Mouse (Mus musculus) neural tube, embryonic 15.5 days (tissue): ENCODE results near the gene Plekha3. TPM values are rescaled to one million over a fixed set of nuclear protein-coding genes. Genes with fewer than 3 reads are reported as not detected.

Source experiments
- ATAC-seq: fragments of 200-750 bp; cut with Nextera tagmentation; 2 replicates; pipeline ENCODE4 v1.8.0; 2017; ENCODE audit warnings: mild to moderate bottlenecking, moderate TSS enrichment, moderate library complexity; ENCODE audit not compliant: low FRiP score
- H3K27ac ChIP-seq: fragments of 300-500 bp; sonication (generic); replicated peaks from 2 replicates; pipeline ENCODE4 v1.5.1; 2015; ENCODE audit warnings: mild to moderate bottlenecking, inconsistent platforms
- H3K27me3 ChIP-seq: fragments of 300-500 bp; sonication (generic); replicated peaks from 2 replicates; pipeline ENCODE4 v1.6.1; 2015; ENCODE audit warnings: inconsistent platforms
- H3K36me3 ChIP-seq: fragments of 300-500 bp; sonication (generic); 2 replicates; pipeline ENCODE4 v1.6.1; 2015; ENCODE audit warnings: inconsistent platforms
- H3K4me1 ChIP-seq: fragments of 300-500 bp; sonication (generic); 2 replicates; pipeline ENCODE4 v1.6.1; 2015; ENCODE audit warnings: inconsistent platforms
- H3K4me2 ChIP-seq: fragments of 300-500 bp; sonication (generic); 2 replicates; pipeline ENCODE4 v1.6.1; 2015; ENCODE audit warnings: inconsistent platforms, mild to moderate bottlenecking, moderate library complexity
- H3K4me3 ChIP-seq: fragments of 300-500 bp; sonication (generic); replicated peaks from 2 replicates; pipeline ENCODE4 v1.5.1; 2015; ENCODE audit warnings: mild to moderate bottlenecking, inconsistent platforms
- H3K9ac ChIP-seq: fragments of 300-500 bp; sonication (generic); replicated peaks from 2 replicates; pipeline ENCODE4 v1.6.1; 2015; ENCODE audit warnings: mild to moderate bottlenecking, inconsistent platforms
- H3K9me3 ChIP-seq: fragments of 300-500 bp; sonication (generic); replicated peaks from 2 replicates; pipeline ENCODE4 v1.6.1; 2016; ENCODE audit warnings: inconsistent platforms
- WGBS: fragments of 180-500 bp; shearing (Covaris S2); methylation state at CpG from one replicate; pipeline ENCODE4 v1.1.7; 2015; ENCODE audit warnings: mixed read lengths; 5-methylcytosine and 5-hydroxymethylcytosine counted together
- polyA plus RNA-seq: library from polyadenylated mRNA; unstranded; fragments of >200 nt; fragmentation: Nextera tagmentation; extraction: Ambion mirVana; gene quantifications from 2 replicates; pipeline ENCODE4 v1.2.1, GENCODE M21; 2015

Plekha3 gene
- polyA plus RNA-seq, 1 experiment from 2014 or later, result 12.5 TPM

GRCm38 (mm10) chr2:76655982-76656381, 19.1 kb upstream of the Plekha3 start:
- no peak for ATAC-seq
- Histone ChIP-seq H3K4me2 (no peak overlapping the region), H3K4me1 (no peaks in the 10 kb centered on the region), H3K36me3 (no peaks in the 10 kb centered on the region), H3K27me3 (no peaks in the 10 kb centered on the region), H3K4me3 (no peak overlapping the region), H3K9me3 (no peaks in the 10 kb centered on the region), H3K27ac (no peak overlapping the region), H3K9ac (no peak overlapping the region)
- WGBS, result 19% methylated on average over 1 of the region's 1 CpGs

DNA sequence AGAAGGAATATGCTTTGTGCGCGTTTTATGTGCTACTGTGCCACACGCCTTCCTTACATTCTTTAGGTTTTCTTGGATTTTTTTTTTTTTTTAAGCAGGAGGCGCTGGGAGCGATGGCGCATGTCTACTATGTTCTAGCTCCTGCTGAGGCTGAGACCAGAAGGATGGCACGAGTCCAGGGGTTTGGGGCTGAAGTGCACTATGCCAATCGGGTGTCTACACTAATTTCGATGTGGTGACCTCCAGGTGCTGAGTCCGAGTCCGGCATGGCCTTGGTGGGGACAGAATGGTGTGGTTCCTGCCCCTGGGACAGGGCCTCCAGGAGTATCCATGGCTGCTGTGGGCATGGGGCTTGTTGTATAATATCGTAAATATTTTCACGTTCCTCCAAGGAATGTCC, 16.5 kb upstream of the Plekha3 start:
- Histone ChIP-seq H3K4me2 (no peak overlapping the region), H3K36me3 (0 out of 2 replicates have a peak, but pooled peaks cover 4% of the 10 kb centered on the region), H3K9me3 (no peaks in the 10 kb centered on the region), H3K27ac (no peak overlapping the region), H3K4me1 (no peaks in the 10 kb centered on the region), H3K4me3 (no peak overlapping the region), H3K27me3 (no peaks in the 10 kb centered on the region), H3K9ac (no peak overlapping the region)
- ATAC-seq, result no peak
- WGBS, result 79% methylated on average over 13 of the region's 13 CpGs

DNA sequence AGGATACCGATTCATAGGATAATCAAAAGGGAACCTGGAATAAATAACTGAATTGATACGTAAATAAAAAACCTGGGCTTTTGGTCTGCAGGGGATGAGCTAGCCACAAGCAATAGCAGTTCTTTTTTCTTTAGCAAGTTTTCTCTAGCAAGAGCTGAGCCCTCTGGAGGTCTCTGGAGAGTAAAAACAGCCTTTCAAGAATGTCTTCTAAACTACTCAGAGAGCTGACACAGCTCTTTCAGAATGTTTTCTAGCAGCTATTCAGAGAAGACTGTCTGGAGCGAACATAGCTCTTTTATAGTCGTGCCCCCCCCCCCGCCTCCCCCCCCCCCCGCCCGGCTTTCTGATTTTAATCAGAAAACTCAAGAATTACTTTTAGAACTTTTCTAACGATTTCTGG, 15.7 kb upstream of the Plekha3 start:
- WGBS, result 46% methylated on average over 6 of the region's 8 CpGs
- ATAC-seq, result no peak

GRCm38 (mm10) chr2:76665531-76665930, 9.6 kb upstream of the Plekha3 start:
- Histone ChIP-seq H3K4me2 (no peak overlapping the region), H3K9ac (no peak overlapping the region), H3K27me3 (no peaks in the 10 kb centered on the region), H3K36me3 (peaks cover 22% of the 10 kb centered on the region), H3K4me3 (no peak overlapping the region), H3K9me3 (no peaks in the 10 kb centered on the region), H3K27ac (no peak overlapping the region), H3K4me1 (peaks cover 4% of the 10 kb centered on the region; the same call in 1 of the 2 replicates)
- ATAC-seq, result no peak
- WGBS, result 97% methylated on average over 7 of the region's 7 CpGs

More for the DNA sequence above, 15.7 kb upstream of the Plekha3 start:
- Histone ChIP-seq H3K36me3 (peaks cover 10% of the 10 kb centered on the region; the same call in 1 of the 2 replicates), H3K27me3 (no peaks in the 10 kb centered on the region), H3K27ac (no peak overlapping the region), H3K4me3 (no peak overlapping the region), H3K4me2 (no peak overlapping the region), H3K9me3 (no peaks in the 10 kb centered on the region), H3K9ac (no peak overlapping the region), H3K4me1 (no peaks in the 10 kb centered on the region)

GRCm38 (mm10) chr2:76667200-76667599, 7.9 kb upstream of the Plekha3 start:
- Histone ChIP-seq H3K4me2 (no peak overlapping the region), H3K9ac (no peak overlapping the region), H3K4me1 (peaks cover 11% of the 10 kb centered on the region), H3K4me3 (no peak overlapping the region), H3K36me3 (peaks cover 22% of the 10 kb centered on the region), H3K9me3 (no peaks in the 10 kb centered on the region), H3K27me3 (no peaks in the 10 kb centered on the region), H3K27ac (no peak overlapping the region)
- 86% methylated on average over 5 of the region's 5 CpGs for WGBS
- ATAC-seq, result no peak

DNA sequence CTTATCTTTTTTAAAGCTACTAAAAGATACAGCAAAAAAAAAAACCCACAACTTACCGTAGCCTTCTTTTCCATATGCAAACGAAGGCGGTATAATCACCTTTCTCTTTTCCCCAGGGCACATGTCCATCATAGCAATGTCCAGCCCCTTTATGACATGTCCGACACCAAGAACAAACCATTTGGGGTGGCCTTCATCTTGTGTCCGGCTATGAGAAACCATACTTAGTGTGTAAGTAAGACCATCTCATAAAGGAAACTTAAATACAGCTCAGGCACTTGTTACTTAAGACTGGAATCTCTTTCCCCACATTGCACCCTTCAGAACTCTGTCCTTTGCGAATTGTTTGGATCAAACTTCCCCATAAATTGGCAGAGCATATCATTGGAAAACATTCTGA, 3.4 kb upstream of the Plekha3 start:
- H3K9me3 ChIP-seq, result no peaks in the 10 kb centered on the region
- no peaks in the 10 kb centered on the region for H3K27me3 ChIP-seq
- peak overlapping the region; percentile 43 for H3K4me3 ChIP-seq
- peaks cover 34% of the 10 kb centered on the region for H3K4me1 ChIP-seq
- H3K4me2 ChIP-seq, result peak overlapping the region; percentile 59
- H3K36me3 ChIP-seq, result 0 out of 2 replicates have a peak, but pooled peaks cover 2% of the 10 kb centered on the region
- ATAC-seq, result no peak
- WGBS, result 85% methylated on average over 6 of the region's 6 CpGs
- no peak overlapping the region for H3K27ac ChIP-seq
- no peak overlapping the region for H3K9ac ChIP-seq

GRCm38 (mm10) chr2:76672134-76672745, 2.8 kb upstream of the Plekha3 start:
- Histone ChIP-seq H3K36me3 (no peaks in the 10 kb centered on the region), H3K9me3 (no peaks in the 10 kb centered on the region), H3K4me1 (peaks cover 37% of the 10 kb centered on the region), H3K4me2 (peak overlapping the region; percentile 59), H3K27ac (peak overlapping the region; percentile 79), H3K9ac (peak overlapping the region; percentile 37), H3K27me3 (no peaks in the 10 kb centered on the region), H3K4me3 (peak overlapping the region; percentile 43)
- ATAC-seq, result no peak
- 36% methylated on average over 9 of the region's 9 CpGs for WGBS

GRCm38 (mm10) chr2:76672966-76673392, 2.1 kb upstream of the Plekha3 start, which contains the start of gene Fkbp7:
Fkbp7 (minus strand) TSS chr2:76673116.
- WGBS, result under 1% methylated on average over 17 of the region's 17 CpGs
- ATAC-seq, result peak; percentile 92
- H3K27ac ChIP-seq, result peak within 1 kb of the TSS; percentile 79
- H3K4me3 ChIP-seq, result peak within 1 kb of the TSS; percentile 43
- peak within 1 kb of the TSS; percentile 37 for H3K9ac ChIP-seq
- H3K4me1 ChIP-seq, result peaks cover 44% of the 10 kb centered on the region
- no peaks in the 10 kb centered on the region for H3K27me3 ChIP-seq
- no peaks in the 10 kb centered on the region for H3K36me3 ChIP-seq
- H3K9me3 ChIP-seq, result no peaks in the 10 kb centered on the region
- H3K4me2 ChIP-seq, result peak within 1 kb of the TSS; percentile 59

DNA sequence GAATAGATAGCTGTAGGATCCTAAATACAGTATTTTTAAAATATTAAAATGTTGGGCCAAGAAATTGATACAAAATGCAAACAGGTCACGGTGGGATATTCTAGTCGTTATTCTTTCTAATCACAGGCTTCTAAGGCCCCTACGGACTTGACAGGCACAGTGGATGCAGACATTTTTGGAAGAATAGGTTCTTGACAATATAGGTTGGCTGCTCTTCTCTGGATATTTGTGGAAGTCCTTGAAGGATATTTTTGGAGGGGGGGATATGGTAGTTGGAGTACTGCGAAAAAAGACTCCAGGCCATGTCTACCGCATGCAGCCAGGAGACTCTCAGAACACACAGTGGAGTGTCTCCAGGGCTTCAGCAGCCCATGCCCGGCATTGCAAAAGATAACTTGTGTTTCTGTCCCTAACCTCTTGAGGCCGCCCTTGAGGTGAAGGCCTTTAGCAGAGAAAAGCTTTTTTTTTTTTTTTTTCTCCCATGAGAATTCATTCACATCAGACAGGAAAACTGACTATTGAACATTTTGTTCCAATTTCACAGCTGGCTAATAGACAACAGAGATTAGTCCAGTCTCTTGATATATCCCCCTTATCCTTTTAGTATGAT, 1.5 kb upstream of the Plekha3 start:
- ATAC-seq, result no peak
- Histone ChIP-seq H3K4me2 (peak overlapping the region; percentile 59), H3K4me1 (peaks cover 46% of the 10 kb centered on the region), H3K9me3 (no peaks in the 10 kb centered on the region), H3K27me3 (no peaks in the 10 kb centered on the region), H3K27ac (peak overlapping the region; percentile 79), H3K36me3 (no peaks in the 10 kb centered on the region), H3K9ac (no peak overlapping the region), H3K4me3 (peak overlapping the region; percentile 43)
- whole genome bisulfite sequencing, result 46% methylated on average over 7 of the region's 7 CpGs

GRCm38 (mm10) chr2:76675451-76675850, 370 bp downstream of the Plekha3 start:
- Histone ChIP-seq H3K27me3 (no peaks in the 10 kb centered on the region), H3K36me3 (peaks cover 4% of the 10 kb centered on the region; the same call in 1 of the 2 replicates), H3K4me2 (peak overlapping the region; percentile 72), H3K4me3 (peak overlapping the region; percentile 76), H3K9ac (peak overlapping the region; percentile 86), H3K9me3 (no peaks in the 10 kb centered on the region), H3K4me1 (peaks cover 44% of the 10 kb centered on the region), H3K27ac (peak overlapping the region; percentile 85)
- WGBS, result under 1% methylated on average over 42 of the region's 44 CpGs
- peak; percentile 40 for ATAC-seq

DNA sequence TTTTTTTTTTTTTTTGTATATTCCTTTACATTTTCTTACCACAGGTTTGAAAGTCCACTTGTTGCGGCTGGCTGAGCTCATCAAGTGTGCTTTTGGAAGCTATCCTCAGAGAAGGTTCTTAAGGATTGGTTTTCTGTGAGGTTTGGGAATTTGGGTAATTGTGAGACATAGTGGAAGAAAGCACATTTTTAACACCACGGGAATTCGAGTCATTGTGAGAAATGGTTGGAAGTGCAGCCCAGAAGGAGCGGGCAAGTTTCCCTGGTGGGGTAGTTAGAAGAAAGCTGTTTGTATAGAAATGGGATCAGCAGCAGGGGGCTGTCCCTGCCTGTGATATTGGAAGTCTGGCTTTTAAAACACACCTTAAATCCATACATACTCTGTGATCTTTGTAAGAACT, 868 bp downstream of the Plekha3 start:
- Histone ChIP-seq H3K9me3 (no peaks in the 10 kb centered on the region), H3K9ac (peak overlapping the region; percentile 86), H3K36me3 (peaks cover 4% of the 10 kb centered on the region; the same call in 1 of the 2 replicates), H3K4me3 (peak overlapping the region; percentile 76), H3K4me2 (peak overlapping the region; percentile 72), H3K27ac (no peak overlapping the region), H3K4me1 (peaks cover 44% of the 10 kb centered on the region), H3K27me3 (no peaks in the 10 kb centered on the region)
- 12% methylated on average over 4 of the region's 4 CpGs for WGBS
- ATAC-seq, result no peak
